In the genomic region with DNA sequence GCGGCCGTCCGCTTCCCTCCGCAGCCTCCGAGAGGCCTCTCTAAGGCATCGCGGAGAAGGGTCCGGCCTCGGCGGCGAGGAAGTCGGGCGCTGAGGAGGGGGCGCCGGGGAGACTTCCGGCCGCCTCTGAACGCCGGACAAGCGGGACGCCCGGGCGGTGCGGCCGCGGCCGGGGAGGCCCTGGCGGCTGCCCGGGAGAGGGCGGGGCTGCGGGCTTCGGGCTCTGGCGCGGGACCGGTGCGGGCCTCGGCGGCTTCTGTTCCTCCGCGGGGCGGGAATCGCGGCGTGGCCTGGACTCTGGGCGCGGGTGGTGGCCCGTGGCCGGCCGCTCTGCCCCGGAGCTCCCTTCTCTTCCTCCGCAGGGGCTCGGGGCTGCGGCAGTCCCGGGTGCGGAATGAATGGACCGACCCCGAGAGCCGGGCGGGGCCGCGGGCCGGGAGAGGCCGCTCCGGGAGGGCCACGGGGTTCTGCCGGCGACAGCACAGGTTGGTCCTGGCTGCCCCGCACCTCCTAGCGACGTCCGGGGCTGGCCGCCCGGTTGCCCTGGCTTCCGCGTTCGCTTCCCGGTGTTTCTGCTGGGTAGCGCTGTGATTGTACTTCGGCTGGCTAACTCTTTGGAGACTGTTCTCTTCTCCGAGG, we compare ENCODE assay signal across 8 mouse cellular contexts. TPM values are rescaled to one million over a fixed set of nuclear protein-coding genes. Genes with fewer than 3 reads are reported as not detected.
DNase-seq lines count a peak whose midpoint lies in the region; ATAC-seq lines count a peak whose summit lies in the region.

No protein-coding gene starts in this region.

- peak overlapping the region; percentile 85 for H3K4me3 ChIP-seq in heart, embryonic 16.5 days (ENCODE audit: low read length)
- H3K4me3 ChIP-seq in stomach, embryonic 15.5 days (replicated peaks): peak overlapping the region; percentile 100

- H3K9ac ChIP-seq in heart, embryonic 16.5 days (ENCODE audit: low read length): peak overlapping the region; percentile 93
- peak overlapping the region; percentile 73 for H3K9ac ChIP-seq in stomach, embryonic 15.5 days

- peaks cover 14% of the 10 kb centered on the region for H3K4me1 ChIP-seq in heart, embryonic 16.5 days (ENCODE audit: control insufficient read depth, insufficient read depth, low read length)
- no peaks in the 10 kb centered on the region for H3K4me1 ChIP-seq in stomach, embryonic 15.5 days

- H3K27me3 ChIP-seq in heart, embryonic 16.5 days (ENCODE audit: control insufficient read depth, insufficient read depth, low read length): no peaks in the 10 kb centered on the region
- no peaks in the 10 kb centered on the region for H3K27me3 ChIP-seq in stomach, embryonic 15.5 days (replicated peaks)

- H3K27ac ChIP-seq in heart, embryonic 16.5 days (ENCODE audit: low read length): peak overlapping the region; percentile 98
- peak overlapping the region; percentile 99 for H3K27ac ChIP-seq in stomach, embryonic 15.5 days

- no peaks in the 10 kb centered on the region for H3K36me3 ChIP-seq in heart, embryonic 16.5 days (ENCODE audit: control insufficient read depth, insufficient read depth)
- no peaks in the 10 kb centered on the region for H3K36me3 ChIP-seq in stomach, embryonic 15.5 days

- WGBS in heart, embryonic 16.5 days: under 1% methylated on average over 72 of the region's 80 CpGs
- under 1% methylated on average over 65 of the region's 80 CpGs for WGBS in stomach, embryonic 15.5 days

- no peaks in the 10 kb centered on the region; the same call in 1 of the 2 replicates for H3K9me3 ChIP-seq in heart, embryonic 16.5 days (replicated peaks; ENCODE audit: control insufficient read depth, low read length)
- H3K9me3 ChIP-seq in stomach, embryonic 15.5 days: no peaks in the 10 kb centered on the region

- peak overlapping the region; percentile 57 for H3K4me2 ChIP-seq in heart, embryonic 16.5 days (ENCODE audit: low read depth, low read length)
- H3K4me2 ChIP-seq in stomach, embryonic 15.5 days: peak overlapping the region; percentile 57

- peak; percentile 66 for ATAC-seq in erythroblast, adult 5-6 weeks (replicated peaks; ENCODE audit: low FRiP score, poor library complexity, severe bottlenecking)
- ATAC-seq in heart, embryonic 16.5 days (replicated peaks; ENCODE audit: extremely low read depth, insufficient read depth, low FRiP score): peak; percentile 59
- ATAC-seq in megakaryocyte progenitor cell, adult 5-6 weeks (replicated peaks; ENCODE audit: poor library complexity): peak; percentile 16; the same call in 1 of the 2 replicates
- ATAC-seq in stomach, embryonic 15.5 days (ENCODE audit: insufficient read depth, low FRiP score, low read depth): peak; percentile 52

- DNase-seq in retina, embryonic 14.5 days (ENCODE audit: low spot score): peak; percentile 49
- DNase-seq in retina, postnatal 1 day: no peak
- peak; percentile 74 for DNase-seq in adrenal gland, postnatal 14 days
- DNase-seq in kidney, postnatal 36 days: peak; percentile 32 to 71

RNA-seq across cellular contexts. Expression of gene Ube2n, which starts 0.5 kb away (rescaled TPM):
- total RNA-seq in adrenal gland, postnatal 14 days (2021): 133 and 134 TPM in 2 replicates
- 139 and 159 TPM in 2 replicates for total RNA-seq in erythroblast, adult 5-6 weeks (2015; ENCODE audit: low replicate concordance)
- 19.4 and 23.5 TPM in 2 replicates for total RNA-seq in erythroblast, adult 5-6 weeks (2017; ENCODE audit: low replicate concordance)
- 246 and 253 TPM in 2 replicates for polyA plus RNA-seq in heart, embryonic 16.5 days (2015; fragmentation: Nextera tagmentation; extraction: Ambion mirVana)
- total RNA-seq in megakaryocyte progenitor cell, adult 5-6 weeks (2015): 425 and 475 TPM in 2 replicates
- total RNA-seq in megakaryocyte progenitor cell, adult 5-6 weeks (2017): 133 and 146 TPM in 2 replicates
- 284 and 313 TPM in 2 replicates for polyA plus RNA-seq in stomach, embryonic 15.5 days (2015; fragmentation: Nextera tagmentation; extraction: Ambion mirVana)

RNA-seq across cellular contexts. Expression of gene Mrpl42, which starts 13.7 kb away (rescaled TPM):
- total RNA-seq in adrenal gland, postnatal 14 days (2021): 178 and 191 TPM in 2 replicates
- 29.2 and 61.9 TPM in 2 replicates for total RNA-seq in erythroblast, adult 5-6 weeks (2015; ENCODE audit: low replicate concordance)
- 18.5 and 27.3 TPM in 2 replicates for total RNA-seq in erythroblast, adult 5-6 weeks (2017; ENCODE audit: low replicate concordance)
- polyA plus RNA-seq in heart, embryonic 16.5 days (2015; fragmentation: Nextera tagmentation; extraction: Ambion mirVana): 629 and 634 TPM in 2 replicates
- 241 and 298 TPM in 2 replicates for total RNA-seq in megakaryocyte progenitor cell, adult 5-6 weeks (2015)
- total RNA-seq in megakaryocyte progenitor cell, adult 5-6 weeks (2017): 245 and 254 TPM in 2 replicates
- polyA plus RNA-seq in stomach, embryonic 15.5 days (2015; fragmentation: Nextera tagmentation; extraction: Ambion mirVana): 340 and 350 TPM in 2 replicates

RNA-seq across cellular contexts. Expression of gene Nudt4, which starts 48.5 kb away (rescaled TPM):
- 103 and 113 TPM in 2 replicates for total RNA-seq in adrenal gland, postnatal 14 days (2021)
- 103 and 137 TPM in 2 replicates for total RNA-seq in erythroblast, adult 5-6 weeks (2015; ENCODE audit: low replicate concordance)
- 135 and 144 TPM in 2 replicates for total RNA-seq in erythroblast, adult 5-6 weeks (2017; ENCODE audit: low replicate concordance)
- 72.6 and 83.7 TPM in 2 replicates for polyA plus RNA-seq in heart, embryonic 16.5 days (2015; fragmentation: Nextera tagmentation; extraction: Ambion mirVana)
- 66.1 and 67.2 TPM in 2 replicates for total RNA-seq in megakaryocyte progenitor cell, adult 5-6 weeks (2015)
- total RNA-seq in megakaryocyte progenitor cell, adult 5-6 weeks (2017): 53.7 and 60.6 TPM in 2 replicates
- 61.9 and 63.7 TPM in 2 replicates for polyA plus RNA-seq in stomach, embryonic 15.5 days (2015; fragmentation: Nextera tagmentation; extraction: Ambion mirVana)

Comparison
In these comparisons a context has a peak if more than half of its experiments do, and no peak if none do; other contexts are left out.
1. ATAC-seq: peak in every context shown above with its lines; median percentile 66 in erythroblast, adult 5-6 weeks; 59 in heart, embryonic 16.5 days; 52 in stomach, embryonic 15.5 days; 16 in megakaryocyte progenitor cell, adult 5-6 weeks.